Mouse (Mus musculus) hindbrain, postnatal 0 days (tissue): ENCODE data around the gene Maml3. TPM values are rescaled to one million over a fixed set of nuclear protein-coding genes. Genes with fewer than 3 reads are reported as not detected.
A peak's percentile ranks its signal among the peaks of the same experiment; 100 is the strongest.

Experiments used
- ATAC-seq: fragments of 200-750 bp; cut with Nextera tagmentation; 2 replicates; pipeline ENCODE4 v1.8.0; 2017; ENCODE audit warnings: mild to moderate bottlenecking, moderate TSS enrichment, moderate library complexity
- DNase-seq: peaks from one replicate; pipeline ENCODE4 v3.0.0-alpha.2; 2015; ENCODE audit warnings: low spot score
- H3K27ac ChIP-seq: fragments of 300-500 bp; sonication (generic); 2 replicates; pipeline ENCODE4 v1.5.1; 2014; ENCODE audit warnings: mild to moderate bottlenecking
- H3K27me3 ChIP-seq: fragments of 300-500 bp; sonication (generic); 2 replicates; pipeline ENCODE4 v1.6.1; 2014; ENCODE audit warnings: low read length, mixed read lengths; ENCODE audit not compliant: insufficient read depth
- H3K36me3 ChIP-seq: fragments of 300-500 bp; sonication (generic); 2 replicates; pipeline ENCODE4 v1.6.1; 2014; ENCODE audit warnings: low read length, mixed read lengths; ENCODE audit not compliant: insufficient read depth
- H3K4me1 ChIP-seq: fragments of 300-500 bp; sonication (generic); 2 replicates; pipeline ENCODE4 v1.6.1; 2014; ENCODE audit warnings: antibody characterized with exemption, low read length, mixed read lengths; ENCODE audit not compliant: insufficient read depth
- H3K4me2 ChIP-seq: fragments of 300-500 bp; sonication (generic); 2 replicates; pipeline ENCODE4 v1.6.1; 2014; ENCODE audit warnings: low read depth, mild to moderate bottlenecking, low read length, moderate library complexity, mixed read lengths
- H3K4me3 ChIP-seq: fragments of 300-500 bp; sonication (generic); 2 replicates; pipeline ENCODE4 v1.5.1; 2014; ENCODE audit warnings: low read length
- H3K9ac ChIP-seq: fragments of 300-500 bp; sonication (generic); replicated peaks from 2 replicates; pipeline ENCODE4 v1.6.1; 2014; ENCODE audit warnings: mild to moderate bottlenecking, low read length, moderate library complexity, mixed read lengths
- H3K9me3 ChIP-seq: fragments of 300-500 bp; sonication (generic); 2 replicates; pipeline ENCODE4 v1.6.1; 2016; ENCODE audit warnings: low read length, mixed read lengths
- CTCF ChIP-seq: IDR thresholded peaks from 2 replicates; pipeline ENCODE4 v1.5.1; 2016; ENCODE audit warnings: antibody characterized with exemption, control low read depth, low read depth
- WGBS: fragments of 180-500 bp; shearing (Covaris S2); extraction: QIAGEN DNeasy Blood & Tissue Kit; methylation state at CpG from one replicate; pipeline ENCODE4 v1.1.7; 2014; 5-methylcytosine and 5-hydroxymethylcytosine counted together
- polyA plus RNA-seq: library from polyadenylated mRNA; unstranded; fragments of >200 nt; fragmentation: Nextera tagmentation; extraction: Ambion mirVana; gene quantifications from 2 replicates; pipeline ENCODE4 v1.2.1, GENCODE M21; 2015
- total RNA-seq: library from RNA; depleted of rRNA; stranded (reverse); fragments of >200 nt; gene quantifications from 2 replicates; pipeline ENCODE4 v1.2.3, GENCODE M21; 2014

The Maml3 gene
- total and polyA plus RNA-seq, 2 experiments from 2014 or later: 4.8 to 18.8 TPM

DNA sequence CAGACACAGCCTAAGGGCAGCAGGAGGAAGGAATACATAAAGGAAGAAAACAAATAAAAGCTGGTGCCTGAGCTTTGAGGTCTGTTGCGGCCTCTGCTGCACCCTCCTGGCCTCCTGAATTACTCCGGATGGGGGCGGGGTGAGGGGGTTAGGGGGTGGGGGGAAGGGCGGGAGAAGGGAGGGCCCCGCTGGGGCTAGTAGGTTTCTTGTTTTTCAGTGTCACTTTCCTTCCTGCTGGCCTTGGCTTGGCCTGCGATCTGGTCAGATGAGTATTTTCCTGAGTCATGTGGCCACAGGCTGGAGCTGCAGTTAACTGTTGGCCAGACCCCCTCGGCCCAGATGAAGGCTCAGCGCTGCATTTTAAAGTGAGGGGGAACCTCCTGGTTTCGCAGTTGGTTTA, 452.2 kb downstream of the Maml3 start:
- 9% methylated on average over 9 of the region's 9 CpGs for WGBS
- Histone ChIP-seq H3K4me1 (no peaks in the 10 kb centered on the region), H3K4me3 (no peak overlapping the region), H3K36me3 (no peaks in the 10 kb centered on the region), H3K27me3 (no peaks in the 10 kb centered on the region), H3K9ac (no peak overlapping the region; the same call in 1 of the 2 replicates), H3K27ac (no peak overlapping the region), H3K4me2 (peak overlapping the region; percentile 41), H3K9me3 (no peaks in the 10 kb centered on the region)
- ATAC-seq (peak; percentile 38; the same call in 1 of the 2 replicates), DNase-seq (peak; percentile 49)
- TF ChIP-seq CTCF: no peak

DNA sequence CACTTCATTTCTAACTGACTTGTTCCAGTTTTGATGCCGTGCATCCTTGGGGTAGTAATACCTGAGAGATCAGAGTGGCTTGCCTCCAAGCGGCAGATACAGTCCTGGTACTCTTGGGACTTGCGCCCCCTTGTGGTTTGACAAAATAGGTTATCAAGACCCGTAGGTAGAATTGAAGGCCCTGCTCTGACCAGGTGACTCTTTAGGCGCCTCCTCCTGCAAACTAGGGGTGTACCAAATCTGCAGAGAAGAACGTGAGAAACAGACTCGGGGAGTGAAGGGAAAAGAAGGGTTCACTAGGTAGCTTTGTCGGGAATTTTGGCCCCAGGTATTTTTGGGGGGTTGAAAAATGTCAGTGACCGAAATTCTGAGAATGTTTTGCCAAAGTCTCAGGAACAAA, 452.6 kb downstream of the Maml3 start:
- Histone ChIP-seq H3K4me3 (no peak overlapping the region), H3K27ac (no peak overlapping the region), H3K9ac (no peak overlapping the region; the same call in 1 of the 2 replicates), H3K4me2 (peak overlapping the region; percentile 41), H3K27me3 (no peaks in the 10 kb centered on the region), H3K4me1 (no peaks in the 10 kb centered on the region), H3K36me3 (no peaks in the 10 kb centered on the region), H3K9me3 (no peaks in the 10 kb centered on the region)
- WGBS: 4% methylated on average over 9 of the region's 9 CpGs
- ATAC-seq: peak; percentile 58
- DNase-seq: peak; percentile 88
- peak; percentile 84 for TF ChIP-seq CTCF

DNA sequence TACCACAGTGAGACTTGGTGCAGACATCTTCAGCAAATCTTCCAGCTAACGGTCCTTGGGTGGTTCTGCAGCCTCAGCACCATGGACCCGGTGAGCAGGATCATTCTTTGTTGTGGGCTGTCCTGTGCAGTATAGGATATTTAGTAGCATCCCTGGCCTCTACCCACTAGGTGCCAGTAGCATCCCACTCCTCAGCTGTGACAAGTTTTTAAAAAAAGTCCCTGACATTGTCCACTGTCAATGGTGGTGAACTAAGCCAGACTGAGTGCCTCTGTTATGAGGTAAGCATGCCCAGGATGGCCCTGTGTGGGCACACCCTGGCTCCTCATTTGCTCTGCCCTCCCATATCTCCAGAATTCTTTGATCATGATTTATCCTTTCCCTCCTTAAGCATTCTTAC, 453.7 kb downstream of the Maml3 start:
- Histone ChIP-seq H3K27ac (no peak overlapping the region), H3K36me3 (no peaks in the 10 kb centered on the region), H3K9me3 (no peaks in the 10 kb centered on the region), H3K4me3 (no peak overlapping the region), H3K4me2 (no peak overlapping the region), H3K9ac (no peak overlapping the region), H3K27me3 (no peaks in the 10 kb centered on the region), H3K4me1 (no peaks in the 10 kb centered on the region)
- TF ChIP-seq CTCF: peak; percentile 78
- 61% methylated on average over 2 of the region's 2 CpGs for WGBS
- peak; percentile 68 for ATAC-seq
- DNase-seq: peak; percentile 72

- Histone ChIP-seq H3K9me3 (no peaks in the 10 kb centered on the region), H3K4me1 (no peaks in the 10 kb centered on the region), H3K27ac (no peak overlapping the region), H3K27me3 (no peaks in the 10 kb centered on the region), H3K9ac (no peak overlapping the region), H3K4me3 (no peak overlapping the region), H3K4me2 (no peak overlapping the region), H3K36me3 (no peaks in the 10 kb centered on the region)
- TF ChIP-seq CTCF: no peak
- DNase-seq (no peak), ATAC-seq (no peak)
- 78% methylated on average over 8 of the region's 8 CpGs for WGBS
Observed at GRCm38 (mm10) chr3:51649986-51650385, 454.9 kb downstream of the Maml3 start.

GRCm38 (mm10) chr3:51649426-51649825, 455.4 kb downstream of the Maml3 start:
- Histone ChIP-seq H3K9ac (no peak overlapping the region), H3K27me3 (no peaks in the 10 kb centered on the region), H3K4me2 (no peak overlapping the region), H3K36me3 (no peaks in the 10 kb centered on the region), H3K4me3 (no peak overlapping the region), H3K27ac (no peak overlapping the region), H3K9me3 (no peaks in the 10 kb centered on the region), H3K4me1 (no peaks in the 10 kb centered on the region)
- DNase-seq (no peak), ATAC-seq (no peak)
- TF ChIP-seq CTCF: no peak
- WGBS: 82% methylated on average over 8 of the region's 8 CpGs

GRCm38 (mm10) chr3:51648037-51648664, 456.7 kb downstream of the Maml3 start:
- Histone ChIP-seq H3K4me3 (no peak overlapping the region), H3K4me1 (no peaks in the 10 kb centered on the region), H3K9me3 (no peaks in the 10 kb centered on the region), H3K27me3 (no peaks in the 10 kb centered on the region), H3K4me2 (peak overlapping the region; percentile 29; the same call in 1 of the 2 replicates), H3K9ac (no peak overlapping the region), H3K36me3 (no peaks in the 10 kb centered on the region), H3K27ac (no peak overlapping the region)
- peak; percentile 96 for TF ChIP-seq CTCF
- DNase-seq (peak; percentile 90), ATAC-seq (peak; percentile 70)
- 40% methylated on average over 15 of the region's 15 CpGs for WGBS

GRCm38 (mm10) chr3:51647356-51647755, 457.5 kb downstream of the Maml3 start:
- Histone ChIP-seq H3K4me1 (no peaks in the 10 kb centered on the region), H3K27ac (no peak overlapping the region), H3K27me3 (no peaks in the 10 kb centered on the region), H3K4me2 (no peak overlapping the region), H3K9me3 (no peaks in the 10 kb centered on the region), H3K36me3 (no peaks in the 10 kb centered on the region), H3K9ac (no peak overlapping the region), H3K4me3 (no peak overlapping the region)
- 83% methylated on average over 4 of the region's 4 CpGs for WGBS
- DNase-seq (no peak), ATAC-seq (no peak)
- TF ChIP-seq CTCF: no peak
